Mouse (Mus musculus): ENCODE data around the gene Olfr578. TPM values are rescaled to one million over a fixed set of nuclear protein-coding genes. Genes with fewer than 3 reads are reported as not detected.

Gene Olfr578
- polyA plus RNA-seq (2011; ENCODE audit: insufficient read length, low read depth, missing spikeins), result not detected in 2 replicates

DNA sequence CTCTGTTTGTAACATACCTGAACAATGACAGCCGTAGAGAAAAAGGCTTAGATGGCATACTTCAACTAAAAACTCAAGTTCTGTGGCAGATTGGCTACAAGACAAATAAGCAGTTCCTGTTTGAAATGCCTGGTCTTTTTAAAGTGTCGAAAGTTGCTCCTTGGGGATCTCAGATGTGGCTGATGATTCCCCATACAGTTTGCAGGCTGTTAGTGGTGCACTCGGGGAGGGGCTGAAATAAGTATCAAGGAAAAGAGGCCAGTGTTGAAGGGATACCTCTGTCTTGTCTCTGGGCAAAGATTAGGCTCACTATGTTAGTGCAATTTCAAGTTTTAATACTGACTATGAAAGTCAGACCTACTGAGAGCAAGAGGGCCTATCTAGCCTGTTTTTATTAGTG, at the start of gene Olfr578:
Olfr578 (minus strand) TSS at position 101 of the 400 bp plus-strand sequence.
- Histone ChIP-seq H3K4me3 (ENCODE audit: insufficient read depth, low read length) (no peak within 1 kb of the TSS), H3K4me1 (ENCODE audit: control insufficient read depth, insufficient read depth, low read length) (no peaks in the 10 kb centered on the region), H3K27ac (ENCODE audit: insufficient read depth, low read length) (no peak within 1 kb of the TSS)
- TF ChIP-seq POLR2A (IDR thresholded peaks at IDR 0.05; ENCODE audit: low read depth, low read length) (no peak), CTCF (IDR thresholded peaks at IDR 0.05; ENCODE audit: borderline replicate concordance, insufficient read depth, low read length) (no peak)

DNA sequence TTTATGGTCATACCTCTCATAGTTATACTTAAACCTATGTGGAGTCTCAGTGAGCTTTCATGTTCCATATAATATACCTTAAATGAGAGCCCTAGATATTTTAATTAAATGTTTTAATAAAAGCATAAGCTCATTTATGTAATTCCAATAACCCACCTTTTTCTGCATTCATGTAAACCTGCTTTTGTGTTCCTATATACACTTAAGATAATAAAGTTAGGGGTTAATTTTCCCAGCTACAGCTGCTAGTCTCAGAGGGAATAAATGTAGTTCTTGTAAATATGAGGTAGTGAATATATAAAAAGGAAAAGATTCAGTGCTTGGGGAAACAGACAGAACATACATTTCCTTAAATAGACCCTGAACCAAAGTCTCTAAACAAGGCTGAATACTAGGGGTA, 48.6 kb upstream of the Olfr578 start, which contains the start of gene Olfr582:
Olfr582 (plus strand) TSS at position 301 of the 400 bp plus-strand sequence.
- no peak for TF ChIP-seq POLR2A (IDR thresholded peaks at IDR 0.05; ENCODE audit: low read depth, low read length)
- TF ChIP-seq CTCF (IDR thresholded peaks at IDR 0.05; ENCODE audit: borderline replicate concordance, insufficient read depth, low read length), result no peak
- Histone ChIP-seq H3K27ac (ENCODE audit: insufficient read depth, low read length) (no peak within 1 kb of the TSS), H3K4me3 (ENCODE audit: insufficient read depth, low read length) (no peak within 1 kb of the TSS), H3K4me1 (ENCODE audit: control insufficient read depth, insufficient read depth, low read length) (no peaks in the 10 kb centered on the region)

DNA sequence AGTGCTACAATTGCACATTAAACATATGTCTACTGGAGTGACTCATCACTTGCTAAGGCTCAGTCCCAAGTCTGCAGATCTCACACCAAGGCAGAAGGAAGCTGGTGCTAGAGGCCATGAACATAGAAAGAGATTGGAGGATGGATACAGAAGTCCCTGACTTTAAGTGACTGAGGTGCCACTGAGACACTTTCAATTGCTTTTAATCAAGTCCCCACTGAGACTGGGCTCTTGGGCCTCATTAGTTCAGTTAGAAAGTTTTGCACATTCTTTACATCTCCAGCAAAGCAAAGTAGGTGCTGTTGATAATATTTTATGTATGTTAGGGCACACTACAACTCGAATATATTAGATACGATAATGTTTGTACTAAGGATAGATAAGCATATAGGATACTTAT, 13.3 kb downstream of the Olfr578 start, which contains the start of gene Olfr577:
Olfr577 (minus strand) TSS at position 101 of the 400 bp plus-strand sequence.
- no peak within 1 kb of the TSS for H3K4me3 ChIP-seq (ENCODE audit: insufficient read depth, low read length)
- no peak within 1 kb of the TSS for H3K27ac ChIP-seq (ENCODE audit: insufficient read depth, low read length)
- H3K4me1 ChIP-seq (ENCODE audit: control insufficient read depth, insufficient read depth, low read length), result no peaks in the 10 kb centered on the region
- TF ChIP-seq CTCF (IDR thresholded peaks at IDR 0.05; ENCODE audit: borderline replicate concordance, insufficient read depth, low read length), result no peak
- TF ChIP-seq POLR2A (IDR thresholded peaks at IDR 0.05; ENCODE audit: low read depth, low read length), result no peak

DNA sequence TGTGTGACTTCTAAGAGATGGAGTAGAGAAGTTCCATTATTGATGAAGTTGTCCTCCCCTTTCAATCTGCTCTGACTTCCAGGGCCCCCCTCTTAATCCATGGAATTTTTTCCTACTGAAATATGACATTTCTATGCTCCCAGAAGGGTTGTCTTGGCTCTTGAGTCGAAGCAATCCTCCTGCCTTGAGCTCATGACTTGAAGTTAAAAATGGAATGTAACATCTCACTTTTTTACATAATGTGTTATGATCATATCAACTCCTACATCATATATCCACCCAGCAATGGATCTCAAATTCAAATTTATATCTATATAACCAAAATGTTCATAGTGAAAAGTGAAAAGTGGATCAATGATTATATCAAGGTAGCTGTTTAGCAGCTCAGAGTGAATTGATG, 14.7 kb downstream of the Olfr578 start:
- TF ChIP-seq POLR2A (IDR thresholded peaks at IDR 0.05; ENCODE audit: low read depth, low read length), result no peak
- no peak for TF ChIP-seq CTCF (IDR thresholded peaks at IDR 0.05; ENCODE audit: borderline replicate concordance, insufficient read depth, low read length)
- Histone ChIP-seq H3K27ac (ENCODE audit: insufficient read depth, low read length) (no peak overlapping the region), H3K4me1 (ENCODE audit: control insufficient read depth, insufficient read depth, low read length) (no peaks in the 10 kb centered on the region), H3K4me3 (ENCODE audit: insufficient read depth, low read length) (no peak overlapping the region)

DNA sequence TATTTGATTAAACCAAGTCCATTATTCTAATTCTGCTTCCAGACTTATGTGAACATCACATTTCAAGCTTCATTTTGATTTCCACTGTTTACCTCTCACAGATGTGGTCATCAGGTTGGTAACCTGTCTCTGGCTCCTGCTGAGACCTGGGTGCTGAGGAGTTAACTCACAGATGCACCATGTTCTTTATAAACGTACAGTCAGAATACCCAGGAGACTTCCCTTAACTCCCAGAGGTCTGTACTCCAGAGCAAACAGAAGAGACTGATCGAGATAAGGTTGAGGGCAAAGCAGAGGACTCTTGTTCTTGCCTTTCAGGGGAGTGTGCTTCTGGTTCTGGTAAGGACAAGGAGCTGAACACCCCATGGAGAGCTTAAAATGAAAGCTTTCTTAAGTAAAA, 26.8 kb downstream of the Olfr578 start, which contains the start of gene Olfr576:
Olfr576 (plus strand) TSS at position 301 of the 400 bp plus-strand sequence.
- no peak within 1 kb of the TSS for H3K27ac ChIP-seq (ENCODE audit: insufficient read depth, low read length)
- H3K4me3 ChIP-seq (ENCODE audit: insufficient read depth, low read length), result no peak within 1 kb of the TSS
- TF ChIP-seq CTCF (IDR thresholded peaks at IDR 0.05; ENCODE audit: borderline replicate concordance, insufficient read depth, low read length), result no peak
- no peak for TF ChIP-seq POLR2A (IDR thresholded peaks at IDR 0.05; ENCODE audit: low read depth, low read length)

DNA sequence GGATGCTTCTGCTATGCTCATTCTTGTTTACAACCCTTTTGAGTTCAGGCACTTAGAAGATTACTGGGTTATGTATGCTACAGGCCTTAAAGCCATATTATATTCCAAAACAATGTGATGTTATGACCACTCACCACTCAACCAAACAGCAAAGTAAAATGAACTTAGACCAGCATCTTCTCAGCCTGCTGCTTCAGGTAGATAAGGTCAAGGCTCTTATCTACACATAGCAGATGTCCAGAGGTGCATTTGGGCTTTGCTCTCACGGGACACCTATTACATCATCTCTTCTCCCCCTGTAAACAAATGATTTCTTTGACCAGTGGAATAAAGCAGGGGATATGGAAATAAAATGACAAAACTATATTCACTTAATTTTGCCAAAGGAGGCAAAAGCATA, 30.5 kb downstream of the Olfr578 start, which contains the start of gene Olfr575:
Olfr575 (minus strand) TSS at position 183 of the 400 bp plus-strand sequence.
- Histone ChIP-seq H3K4me3 (ENCODE audit: insufficient read depth, low read length) (no peak within 1 kb of the TSS), H3K27ac (ENCODE audit: insufficient read depth, low read length) (no peak within 1 kb of the TSS), H3K4me1 (ENCODE audit: control insufficient read depth, insufficient read depth, low read length) (no peaks in the 10 kb centered on the region)
- no peak for TF ChIP-seq CTCF (IDR thresholded peaks at IDR 0.05; ENCODE audit: borderline replicate concordance, insufficient read depth, low read length)
- TF ChIP-seq POLR2A (IDR thresholded peaks at IDR 0.05; ENCODE audit: low read depth, low read length), result no peak

More for the DNA sequence above, 26.8 kb downstream of the Olfr578 start, which contains the start of gene Olfr576:
- H3K4me1 ChIP-seq (ENCODE audit: control insufficient read depth, insufficient read depth, low read length), result no peaks in the 10 kb centered on the region

DNA sequence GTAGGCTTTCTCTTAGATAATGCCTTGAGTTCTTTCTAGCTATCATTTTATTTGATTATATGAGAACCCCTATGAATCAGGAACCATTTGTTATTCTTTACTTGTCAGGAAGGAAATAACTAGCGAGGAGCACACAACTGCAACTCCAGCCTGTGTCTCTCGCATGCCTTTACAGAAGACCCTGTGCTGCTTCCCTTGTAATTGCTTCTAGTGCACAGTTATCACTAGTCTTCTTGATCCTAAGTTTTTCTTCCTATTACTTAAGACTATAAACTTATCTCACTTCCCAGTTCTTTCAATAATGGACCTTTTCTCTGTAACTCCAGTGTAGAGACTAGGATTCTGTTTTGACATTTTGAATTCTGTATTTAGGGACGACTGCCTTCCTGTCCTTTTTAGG, 31.0 kb downstream of the Olfr578 start:
- TF ChIP-seq CTCF (IDR thresholded peaks at IDR 0.05; ENCODE audit: borderline replicate concordance, insufficient read depth, low read length), result no peak
- TF ChIP-seq POLR2A (IDR thresholded peaks at IDR 0.05; ENCODE audit: low read depth, low read length), result no peak
- no peaks in the 10 kb centered on the region for H3K4me1 ChIP-seq (ENCODE audit: control insufficient read depth, insufficient read depth, low read length)
- H3K4me3 ChIP-seq (ENCODE audit: insufficient read depth, low read length), result no peak overlapping the region
- H3K27ac ChIP-seq (ENCODE audit: insufficient read depth, low read length), result no peak overlapping the region

DNA sequence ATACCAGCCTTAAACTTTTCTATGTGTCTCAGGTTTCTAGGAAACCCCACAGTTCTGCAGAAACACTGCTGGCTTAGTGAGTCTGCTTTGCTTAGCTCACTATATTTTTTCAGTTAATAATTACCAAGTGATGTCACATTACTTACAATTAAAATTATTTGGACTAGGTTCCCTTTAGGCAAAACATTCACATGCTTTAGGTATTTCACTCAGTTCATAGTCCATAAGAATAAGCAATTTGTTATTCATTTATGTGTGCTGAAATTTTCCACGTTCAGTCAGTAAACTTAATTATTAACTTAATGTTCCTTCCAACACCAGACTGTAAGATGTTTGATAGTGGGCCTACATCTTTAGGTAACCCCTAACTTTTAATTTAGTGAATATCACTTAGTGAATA, 38.4 kb downstream of the Olfr578 start:
- no peaks in the 10 kb centered on the region for H3K4me1 ChIP-seq (ENCODE audit: control insufficient read depth, insufficient read depth, low read length)
- no peak overlapping the region for H3K4me3 ChIP-seq (ENCODE audit: insufficient read depth, low read length)
- no peak for TF ChIP-seq POLR2A (IDR thresholded peaks at IDR 0.05; ENCODE audit: low read depth, low read length)
- no peak for TF ChIP-seq CTCF (IDR thresholded peaks at IDR 0.05; ENCODE audit: borderline replicate concordance, insufficient read depth, low read length)
- H3K27ac ChIP-seq (ENCODE audit: insufficient read depth, low read length), result no peak overlapping the region

DNA sequence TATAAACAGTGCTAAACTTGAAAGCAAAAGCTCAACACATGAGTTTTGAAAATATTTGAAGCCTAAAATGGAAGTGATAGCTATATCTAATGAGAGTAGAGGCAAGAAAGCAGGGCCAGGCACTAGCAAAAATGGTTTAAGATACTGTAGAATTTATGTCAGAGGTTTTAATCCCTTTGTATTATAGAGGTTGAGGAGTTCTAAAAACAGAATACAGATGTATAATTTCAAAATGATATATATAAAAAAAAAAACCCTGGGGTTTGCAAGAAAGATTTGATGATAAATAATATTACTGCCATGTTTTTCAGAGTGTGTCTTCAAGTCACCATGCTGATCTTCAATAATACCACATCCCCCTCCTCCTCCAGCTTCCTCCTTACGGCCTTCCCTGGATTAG, 41.0 kb downstream of the Olfr578 start, which contains the start of gene Olfr574:
Olfr574 (plus strand) TSS at position 301 of the 400 bp plus-strand sequence.
- no peak within 1 kb of the TSS for H3K4me3 ChIP-seq (ENCODE audit: insufficient read depth, low read length)
- TF ChIP-seq CTCF (IDR thresholded peaks at IDR 0.05; ENCODE audit: borderline replicate concordance, insufficient read depth, low read length) (no peak), POLR2A (IDR thresholded peaks at IDR 0.05; ENCODE audit: low read depth, low read length) (no peak)
- no peak within 1 kb of the TSS for H3K27ac ChIP-seq (ENCODE audit: insufficient read depth, low read length)
- no peaks in the 10 kb centered on the region for H3K4me1 ChIP-seq (ENCODE audit: control insufficient read depth, insufficient read depth, low read length)

DNA sequence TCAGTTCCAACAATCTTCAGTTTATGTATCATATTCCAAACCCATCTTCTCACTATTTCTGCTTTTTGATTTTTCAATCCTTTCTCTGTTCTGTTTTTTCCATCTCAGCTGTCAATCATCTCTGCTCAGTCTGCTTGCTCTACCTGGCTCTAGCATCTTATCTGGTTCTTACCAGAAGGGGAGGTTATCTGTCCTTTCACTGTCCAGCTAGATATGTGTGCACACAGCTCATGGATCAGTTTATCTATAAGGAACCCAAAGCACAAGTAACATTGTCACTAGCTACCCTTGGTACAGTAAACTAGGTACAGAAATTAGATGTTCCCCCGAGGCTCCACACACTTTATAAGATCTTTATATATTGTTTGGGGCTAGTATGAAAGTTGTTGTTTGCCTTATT, 45.7 kb downstream of the Olfr578 start:
- H3K4me3 ChIP-seq (ENCODE audit: insufficient read depth, low read length), result no peak overlapping the region
- H3K27ac ChIP-seq (ENCODE audit: insufficient read depth, low read length), result no peak overlapping the region
- no peaks in the 10 kb centered on the region for H3K4me1 ChIP-seq (ENCODE audit: control insufficient read depth, insufficient read depth, low read length)
- TF ChIP-seq CTCF (IDR thresholded peaks at IDR 0.05; ENCODE audit: borderline replicate concordance, insufficient read depth, low read length) (no peak), POLR2A (IDR thresholded peaks at IDR 0.05; ENCODE audit: low read depth, low read length) (no peak)

All from embryonic fibroblast, embryonic 13.5 days (primary cell).